Mouse (Mus musculus): ENCODE measurements around the gene Ndufa1.
"Not testable (repeated sequence)": the region's sequence is repeated elsewhere in the genome, so short reads cannot be mapped to it uniquely, and the experiment has no call there.

Ndufa1 gene

DNA sequence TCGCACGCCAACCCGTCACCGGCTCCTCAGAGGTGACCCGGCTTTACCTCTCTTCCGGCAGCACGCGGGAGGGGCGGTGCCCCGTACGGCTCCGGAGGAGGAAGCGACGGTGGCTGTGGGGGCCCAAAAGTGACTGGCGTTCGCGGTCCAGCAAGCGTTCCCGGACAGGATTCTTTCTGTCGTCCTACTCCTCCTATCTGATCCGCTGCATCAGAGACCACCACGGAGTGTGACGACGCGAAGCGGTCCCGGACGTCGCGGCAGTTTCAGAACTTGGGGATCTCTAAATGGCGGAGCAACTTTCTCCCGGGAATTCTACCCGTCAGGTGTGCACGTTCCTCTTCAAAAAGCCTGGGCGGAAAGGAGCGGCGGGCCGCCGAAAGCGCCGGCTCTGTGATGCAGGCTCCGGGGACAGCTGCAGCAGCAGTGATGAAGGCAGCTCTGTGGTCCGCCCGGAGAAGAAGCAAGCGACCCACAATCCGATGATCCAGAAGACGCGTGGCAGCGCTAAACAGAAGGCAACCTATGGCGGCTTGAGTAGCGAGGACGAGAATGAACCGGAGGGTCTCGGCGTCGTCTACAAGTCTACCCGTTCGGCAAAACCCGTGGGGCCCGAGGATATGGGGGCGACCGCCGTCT lies at the start of gene Ndufa1, which contains the start of gene Rnf113a1:
Ndufa1 (minus strand) TSS at position 59 of the 639 bp plus-strand sequence.
Rnf113a1 (plus strand) TSS at position 141 of the 639 bp plus-strand sequence.
- peak; percentile 70 to 76 for DNase-seq (ENCODE audit: low spot score in 2 of 2)

DNA sequence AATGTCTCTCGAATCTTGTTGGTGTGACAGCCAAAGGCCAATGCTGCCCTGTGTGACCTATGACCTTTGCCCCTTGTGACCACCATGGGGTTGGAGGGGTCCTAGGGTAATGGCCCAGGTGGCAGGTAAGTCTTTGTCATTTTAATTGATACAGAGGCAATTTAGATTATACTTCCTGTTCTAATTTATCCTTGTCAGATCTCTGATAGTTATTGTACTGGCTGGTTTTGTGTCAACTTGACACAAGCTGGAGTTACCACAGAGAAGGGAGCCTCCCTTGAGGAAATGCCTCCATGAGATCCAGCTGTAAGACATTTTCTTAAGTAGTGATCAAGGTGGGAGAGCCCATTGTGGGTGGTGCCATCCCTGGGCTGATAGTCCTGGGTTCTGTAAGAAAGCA lies 31.2 kb upstream of the Ndufa1 start, which contains the start of gene Rhox1:
Rhox1 (minus strand) TSS at position 101 of the 400 bp plus-strand sequence.
- DNase-seq (ENCODE audit: low spot score in 2 of 2) = not testable (repeated sequence)

DNA sequence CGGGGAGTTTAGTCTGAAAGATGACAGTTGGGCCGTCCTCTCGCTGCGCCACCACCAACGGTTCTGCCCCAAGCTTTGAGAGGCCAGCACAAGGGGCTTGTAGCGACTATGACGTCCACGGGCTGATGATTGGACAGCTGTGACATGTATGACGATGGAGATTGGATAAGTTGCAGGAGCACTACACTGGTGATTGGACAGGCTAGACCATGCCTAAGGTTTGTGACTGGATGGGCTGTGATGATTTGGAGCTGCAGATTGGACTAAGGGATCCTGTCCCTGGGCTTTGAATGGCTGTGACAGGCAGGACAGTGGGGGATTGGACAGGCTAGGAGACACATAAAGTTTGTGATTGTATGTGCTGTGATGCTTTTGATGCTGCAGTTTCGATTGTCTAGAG lies 20.0 kb upstream of the Ndufa1 start, which contains the start of gene Gm9:
Gm9 (minus strand) TSS at position 101 of the 400 bp plus-strand sequence.
- DNase-seq (ENCODE audit: low spot score in 2 of 2) = no peak

GRCm38 (mm10) chrX:37198676-37199075 lies 7.7 kb upstream of the Ndufa1 start:
- no peak for DNase-seq (ENCODE audit: low spot score in 2 of 2)

DNA sequence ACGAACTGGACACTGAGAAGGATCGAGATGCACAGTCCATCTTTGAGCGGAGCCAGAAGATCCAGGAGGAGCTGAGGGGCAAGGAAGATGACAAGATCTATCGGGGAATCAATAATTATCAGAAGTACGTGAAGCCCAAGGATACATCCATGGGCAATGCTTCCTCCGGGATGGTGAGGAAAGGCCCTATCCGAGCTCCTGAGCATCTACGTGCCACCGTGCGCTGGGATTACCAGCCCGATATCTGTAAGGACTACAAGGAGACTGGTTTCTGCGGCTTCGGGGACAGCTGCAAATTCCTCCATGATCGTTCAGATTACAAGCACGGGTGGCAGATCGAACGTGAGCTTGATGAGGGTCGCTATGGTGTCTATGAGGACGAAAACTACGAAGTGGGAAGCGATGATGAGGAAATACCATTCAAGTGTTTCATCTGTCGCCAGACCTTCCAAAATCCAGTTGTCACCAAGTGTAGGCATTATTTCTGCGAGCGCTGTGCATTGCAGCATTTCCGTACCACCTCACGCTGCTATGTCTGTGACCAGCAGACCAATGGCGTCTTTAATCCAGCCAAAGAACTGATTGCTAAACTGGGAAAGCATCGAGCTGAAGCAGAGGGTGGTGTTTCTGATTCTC lies 899 bp upstream of the Ndufa1 start:
- peak in 1 of 2 experiments; percentile 5 for DNase-seq (ENCODE audit: low spot score in 2 of 2)

- DNase-seq (ENCODE audit: low spot score in 2 of 2) = no peak
These were observed 233 bp downstream of the Ndufa1 start for GRCm38 (mm10) chrX:37190755-37191104.

DNA sequence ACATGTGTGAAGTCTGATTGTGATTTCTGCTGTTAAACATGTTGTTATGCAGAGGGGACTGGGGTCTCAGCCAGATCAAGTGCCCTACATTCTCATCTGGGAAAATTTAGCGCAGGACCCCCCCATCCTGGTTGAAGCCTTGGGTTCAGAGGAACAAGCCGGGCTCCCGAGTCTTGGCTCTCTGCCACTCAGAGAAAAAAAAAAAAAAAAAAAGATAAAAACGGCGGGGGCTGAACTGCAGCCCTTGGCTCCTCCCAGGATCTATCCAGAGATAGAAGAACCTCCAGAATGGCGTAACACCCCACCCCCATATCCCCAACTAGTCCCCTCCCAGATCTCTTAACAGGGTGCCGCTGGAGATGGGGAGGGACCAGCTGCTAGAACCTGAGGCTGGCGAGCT lies 6.6 kb downstream of the Ndufa1 start:
- DNase-seq (ENCODE audit: low spot score in 2 of 2) = not testable (repeated sequence)

DNA sequence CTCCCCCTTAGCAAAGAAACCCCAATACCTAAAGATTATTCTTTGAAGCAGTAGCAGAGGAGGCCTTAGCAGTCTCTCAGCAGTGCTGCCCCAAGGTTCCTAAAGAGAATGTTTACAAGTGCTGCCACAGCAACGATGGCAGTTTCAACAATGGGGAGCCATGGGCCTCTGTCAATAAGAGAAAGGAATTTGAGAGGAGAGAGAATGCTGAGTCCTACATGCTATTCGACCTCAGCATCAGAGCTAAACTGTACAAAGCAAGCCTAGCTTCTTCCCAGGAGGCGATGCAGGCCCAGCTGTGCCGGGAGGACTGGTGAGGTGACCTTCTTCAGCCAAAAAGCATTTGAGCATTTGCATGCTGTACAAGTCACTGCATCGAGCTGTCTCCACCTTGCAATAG lies 22.2 kb downstream of the Ndufa1 start, which contains the start of gene Akap14:
Akap14 (minus strand) TSS at position 101 of the 400 bp plus-strand sequence.
- DNase-seq (ENCODE audit: low spot score in 2 of 2) = no peak

DNA sequence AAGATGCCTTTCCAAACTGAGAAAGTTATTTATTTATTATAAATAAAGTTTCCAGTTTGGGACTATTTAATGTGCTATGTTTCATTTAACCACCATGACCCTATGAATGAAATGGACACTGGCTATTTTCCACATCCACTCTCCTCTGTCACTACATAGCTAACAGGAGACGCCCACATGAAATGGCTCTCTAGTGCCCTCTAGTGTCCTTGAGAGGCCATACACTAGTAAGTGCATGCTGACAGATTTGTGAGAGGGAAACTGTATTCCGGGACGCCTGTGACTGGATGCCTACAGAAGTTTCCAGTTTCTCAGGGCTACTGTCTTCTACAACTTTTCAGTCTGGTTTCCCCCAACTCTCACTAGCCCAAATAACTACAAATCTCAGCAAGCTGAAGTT lies 23.9 kb downstream of the Ndufa1 start:
- no peak for DNase-seq (ENCODE audit: low spot score in 2 of 2)

DNA sequence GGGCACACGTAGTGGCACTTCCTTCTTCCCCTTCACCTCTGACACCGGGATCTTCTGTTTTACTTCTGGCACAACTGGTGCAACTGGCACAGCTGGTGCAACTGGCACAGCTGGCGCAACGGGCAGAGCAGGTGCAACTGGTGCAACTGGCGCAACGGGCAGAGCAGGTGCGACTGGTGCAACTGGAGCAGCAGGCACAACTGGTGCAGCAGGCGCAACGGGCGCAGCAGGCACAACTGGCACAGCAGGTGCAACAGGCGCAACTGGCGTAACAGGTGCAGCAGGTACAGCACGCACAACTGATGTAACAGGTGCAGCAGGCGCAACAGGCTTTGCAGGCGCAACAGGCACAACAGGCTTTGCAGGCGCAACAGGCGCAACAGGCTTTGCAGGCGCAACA lies 27.8 kb downstream of the Ndufa1 start:
- DNase-seq (ENCODE audit: low spot score in 2 of 2) = no peak

GRCm38 (mm10) chrX:37161169-37161568 lies 29.8 kb downstream of the Ndufa1 start:
- no peak for DNase-seq (ENCODE audit: low spot score in 2 of 2)

DNA sequence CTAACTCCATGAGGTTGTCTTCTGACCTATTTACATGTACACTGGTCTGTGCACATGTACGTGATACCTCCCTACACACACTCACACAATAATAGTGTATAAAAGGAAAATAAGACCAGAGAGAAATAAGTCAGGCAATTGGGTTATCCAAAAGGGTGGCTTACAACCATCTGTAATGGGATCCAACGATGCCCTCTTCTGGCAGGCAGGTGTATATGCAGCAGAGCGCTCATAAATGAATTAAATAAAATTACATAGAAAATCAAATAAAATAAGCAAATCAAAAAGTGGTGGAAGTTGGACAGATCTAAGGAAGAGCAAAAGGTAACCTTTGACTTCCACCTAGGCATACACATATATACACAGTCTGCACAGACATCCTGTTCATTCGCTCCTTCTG lies 33.1 kb downstream of the Ndufa1 start:
- DNase-seq (ENCODE audit: low spot score in 2 of 2) = no peak

- no peak for DNase-seq (ENCODE audit: low spot score in 2 of 2)
These were observed 46.0 kb downstream of the Ndufa1 start for GRCm38 (mm10) chrX:37144954-37145353.

- not testable (repeated sequence) for DNase-seq (ENCODE audit: low spot score in 2 of 2)
These were observed 46.5 kb downstream of the Ndufa1 start for GRCm38 (mm10) chrX:37144498-37144897.

GRCm38 (mm10) chrX:37141732-37142131 lies 49.2 kb downstream of the Ndufa1 start:
- DNase-seq (ENCODE audit: low spot score in 2 of 2) = no peak
